Mouse (Mus musculus) ES-Bruce4 (cell line): ENCODE measurements at regions not wholly inside any gene's neighbourhood (a gene's known extent, or its start where the extent isn't known, plus 50 kb on each side); places are given as distances from the start of the nearest gene placed in this dataset.

Experiments used
- H3K27ac ChIP-seq: 2 replicates; pipeline ENCODE4 v1.5.1; 2012; ENCODE audit warnings: low read length, inconsistent platforms; ENCODE audit not compliant: insufficient read depth
- H3K27me3 ChIP-seq: 2 replicates; pipeline ENCODE4 v1.6.1; 2012; ENCODE audit warnings: mild to moderate bottlenecking, low read length, inconsistent platforms; ENCODE audit not compliant: control insufficient read depth, poor library complexity, insufficient read depth, severe bottlenecking
- H3K36me3 ChIP-seq: 2 replicates; pipeline ENCODE4 v1.6.1; 2012; ENCODE audit warnings: inconsistent platforms, mild to moderate bottlenecking, low read length, moderate library complexity; ENCODE audit not compliant: control insufficient read depth, poor library complexity, insufficient read depth, severe bottlenecking
- H3K4me1 ChIP-seq: one replicate; pipeline ENCODE4 v1.8.1; 2011; ENCODE audit warnings: low read length; ENCODE audit not compliant: control insufficient read depth, insufficient read depth
- H3K4me3 ChIP-seq: 2 replicates; pipeline ENCODE4 v1.5.1; 2011; ENCODE audit warnings: low read depth, mild to moderate bottlenecking, low read length
- H3K9ac ChIP-seq: 2 replicates; pipeline ENCODE4 v1.6.1; 2012; ENCODE audit warnings: low read depth, mild to moderate bottlenecking, inconsistent platforms; ENCODE audit not compliant: poor library complexity, severe bottlenecking
- H3K9me3 ChIP-seq: replicated peaks from 2 replicates; pipeline ENCODE4 v1.6.1; 2012; ENCODE audit warnings: mild to moderate bottlenecking, low read length, inconsistent platforms; ENCODE audit not compliant: control insufficient read depth, poor library complexity, insufficient read depth, severe bottlenecking
- CTCF ChIP-seq: IDR thresholded peaks from one replicate; pipeline ENCODE4 v1.8.1; 2011; ENCODE audit warnings: low read depth, low read length
- EP300 ChIP-seq: IDR thresholded peaks from 2 replicates; pipeline ENCODE4 v1.6.1; 2011; ENCODE audit warnings: low read depth, low read length; ENCODE audit not compliant: insufficient read depth
- POLR2A ChIP-seq: IDR thresholded peaks from one replicate; pipeline ENCODE4 v1.8.1; 2011; ENCODE audit warnings: low read length; ENCODE audit not compliant: insufficient read depth

GRCm38 (mm10) chr1:21132340-21132739 is 53.3 kb upstream of the Tram2 start:
- Histone ChIP-seq H3K36me3 (no peaks in the 10 kb centered on the region), H3K27ac (no peak overlapping the region), H3K9me3 (peaks cover 4% of the 10 kb centered on the region; the same call in 1 of the 2 replicates), H3K27me3 (no peaks in the 10 kb centered on the region), H3K9ac (no peak overlapping the region), H3K4me1 (no peaks in the 10 kb centered on the region), H3K4me3 (no peak overlapping the region)
- TF ChIP-seq EP300, result no peak
- no peak for TF ChIP-seq POLR2A
- no peak for TF ChIP-seq CTCF

DNA sequence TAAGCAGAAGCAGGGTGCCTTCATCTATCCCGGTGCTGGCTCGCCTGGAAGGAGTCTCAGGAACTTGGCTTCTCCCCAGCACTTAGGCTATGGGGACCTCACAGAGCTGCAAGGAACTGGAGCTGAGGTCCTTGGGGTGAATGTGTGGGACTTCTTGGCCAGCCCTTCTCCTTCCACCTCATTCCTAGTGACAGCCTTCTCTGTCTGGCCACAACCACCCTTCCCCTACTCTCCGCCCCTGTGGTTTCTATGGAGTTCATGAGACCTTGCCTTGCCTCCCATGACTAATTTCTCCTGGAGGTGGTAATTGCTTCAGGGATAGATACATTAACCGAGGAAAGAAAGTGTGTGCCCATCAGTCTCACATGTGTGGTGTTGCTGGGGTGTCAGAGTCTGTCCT is 67.9 kb upstream of the Tram2 start:
- Histone ChIP-seq H3K4me3 (no peak overlapping the region), H3K4me1 (no peaks in the 10 kb centered on the region), H3K9ac (no peak overlapping the region), H3K27ac (no peak overlapping the region), H3K36me3 (no peaks in the 10 kb centered on the region), H3K27me3 (no peaks in the 10 kb centered on the region), H3K9me3 (no peaks in the 10 kb centered on the region)
- TF ChIP-seq POLR2A, result no peak
- no peak for TF ChIP-seq EP300
- TF ChIP-seq CTCF, result no peak

GRCm38 (mm10) chr1:21161742-21162141 is 56.6 kb upstream of the Tmem14a start:
- Histone ChIP-seq H3K9ac (no peak overlapping the region), H3K4me3 (no peak overlapping the region), H3K9me3 (no peaks in the 10 kb centered on the region; the same call in 1 of the 2 replicates), H3K27ac (no peak overlapping the region), H3K4me1 (no peaks in the 10 kb centered on the region), H3K27me3 (no peaks in the 10 kb centered on the region), H3K36me3 (no peaks in the 10 kb centered on the region)
- TF ChIP-seq CTCF, result peak; percentile 67
- no peak for TF ChIP-seq EP300

DNA sequence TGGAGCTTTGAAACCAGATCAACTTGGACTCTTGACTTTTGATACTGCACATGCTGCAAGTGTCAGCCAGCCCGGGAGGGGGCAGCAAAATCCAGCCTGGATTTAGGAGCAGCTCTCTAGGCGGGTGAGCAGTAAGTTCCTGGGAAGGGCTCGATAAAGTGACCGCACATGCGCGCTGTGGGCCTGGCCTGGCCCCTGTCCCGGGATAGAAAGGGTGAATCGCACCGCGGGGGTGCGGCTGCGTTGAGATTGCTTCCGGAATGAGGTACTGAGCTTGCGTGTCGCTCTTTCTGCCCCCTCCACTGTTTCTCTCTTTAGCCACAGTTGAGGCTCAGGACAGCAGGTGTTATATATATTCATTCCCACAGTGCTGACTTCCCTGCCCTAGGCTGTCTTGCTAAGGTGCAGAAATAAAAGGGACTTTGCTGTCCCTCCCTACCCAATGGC is 52.1 kb upstream of the Tmem14a start:
- Histone ChIP-seq H3K36me3 (no peaks in the 10 kb centered on the region), H3K9me3 (no peaks in the 10 kb centered on the region; the same call in 1 of the 2 replicates), H3K27me3 (no peaks in the 10 kb centered on the region), H3K4me3 (peak overlapping the region; percentile 73), H3K9ac (no peak overlapping the region), H3K27ac (no peak overlapping the region), H3K4me1 (no peaks in the 10 kb centered on the region)
- TF ChIP-seq POLR2A, result no peak
- TF ChIP-seq CTCF, result peak; percentile 83
- no peak for TF ChIP-seq EP300

DNA sequence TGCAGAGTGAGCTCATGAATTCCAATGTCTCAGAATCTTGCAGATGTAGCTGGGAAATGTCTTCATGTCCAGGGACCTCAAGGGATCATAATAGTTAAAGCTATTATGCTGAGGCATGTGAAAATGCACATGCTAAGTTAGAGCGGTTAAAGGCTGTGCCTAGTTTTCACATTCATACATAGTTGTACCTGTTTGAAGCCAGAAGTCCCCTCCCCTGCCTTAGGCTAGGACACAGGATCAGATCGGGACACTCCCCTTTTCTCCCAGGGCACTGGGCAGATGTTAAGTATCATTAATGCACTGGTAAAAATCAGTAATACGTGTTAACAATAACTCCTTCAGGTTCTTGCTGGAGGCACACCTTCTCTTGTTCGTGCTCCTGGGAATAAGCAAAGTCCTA is 51.6 kb upstream of the Tmem14a start:
- Histone ChIP-seq H3K36me3 (no peaks in the 10 kb centered on the region), H3K9ac (no peak overlapping the region), H3K27me3 (no peaks in the 10 kb centered on the region), H3K9me3 (no peaks in the 10 kb centered on the region; the same call in 1 of the 2 replicates), H3K4me3 (peak overlapping the region; percentile 73), H3K4me1 (no peaks in the 10 kb centered on the region), H3K27ac (no peak overlapping the region)
- TF ChIP-seq CTCF (no peak), POLR2A (no peak), EP300 (no peak)
